Mouse (Mus musculus) ES-E14 (cell line): ENCODE data around the gene Mef2c. TPM values are rescaled to one million over a fixed set of nuclear protein-coding genes. Genes with fewer than 3 reads are reported as not detected.

Experiments
- DNase-seq: peaks from one replicate; pipeline ENCODE4 v3.0.0-alpha.2; 2013; ENCODE audit warnings: low read depth, low spot score
- H3K27ac ChIP-seq: 2 replicates; pipeline ENCODE4 v1.5.1; 2012; ENCODE audit warnings: low read depth, mild to moderate bottlenecking, low read length, moderate library complexity, mixed read lengths; ENCODE audit not compliant: poor library complexity, insufficient read depth, severe bottlenecking
- H3K36me3 ChIP-seq: 2 replicates; pipeline ENCODE4 v1.6.1; 2012; ENCODE audit warnings: mild to moderate bottlenecking, low read length, moderate library complexity, mixed read lengths; ENCODE audit not compliant: control insufficient read depth, poor library complexity, insufficient read depth, severe bottlenecking
- H3K4me1 ChIP-seq, 2 experiments: fragments of 150-350 bp in 1 of 2; sonication (generic) in 1 of 2; 2 replicates each; pipeline ENCODE4 v1.6.1; 2012; ENCODE audit warnings: low read length in 2 of 2, mild to moderate bottlenecking in 1 of 2, mixed read lengths in 1 of 2; ENCODE audit not compliant: control insufficient read depth in 2 of 2, insufficient read depth in 2 of 2, poor library complexity in 1 of 2
- H3K4me3 ChIP-seq, 2 experiments: fragments of 150-350 bp in 1 of 2; sonication (generic) in 1 of 2; 2 replicates each; pipeline ENCODE4 v1.5.1; 2012; ENCODE audit warnings: low read length in 2 of 2, low read depth in 1 of 2, mild to moderate bottlenecking in 1 of 2, mixed read lengths in 1 of 2; ENCODE audit not compliant: insufficient read depth in 1 of 2, poor library complexity in 1 of 2, severe bottlenecking in 1 of 2
- H3K9ac ChIP-seq: 2 replicates; pipeline ENCODE4 v1.6.1; 2012; ENCODE audit warnings: low read depth, mild to moderate bottlenecking, low read length, mixed read lengths; ENCODE audit not compliant: poor library complexity, insufficient read depth, severe bottlenecking
- H3K9me3 ChIP-seq: fragments of 150-350 bp; sonication (generic); 2 replicates; pipeline ENCODE4 v1.6.1; 2012; ENCODE audit warnings: low read depth, mild to moderate bottlenecking, low read length; ENCODE audit not compliant: control insufficient read depth, insufficient read depth
- CHD2 ChIP-seq: IDR thresholded peaks from 2 replicates; pipeline ENCODE4 v1.6.1; 2014; ENCODE audit warnings: mild to moderate bottlenecking, low read depth, low read length, inconsistent platforms
- HCFC1 ChIP-seq: IDR thresholded peaks from 2 replicates; pipeline ENCODE4 v1.6.1; 2012; ENCODE audit warnings: low read length, inconsistent platforms, borderline replicate concordance; ENCODE audit not compliant: insufficient read depth
- MAFK ChIP-seq: IDR thresholded peaks from 2 replicates; pipeline ENCODE4 v1.6.1; 2014; ENCODE audit warnings: mild to moderate bottlenecking, low read depth, low read length, inconsistent platforms; ENCODE audit not compliant: insufficient read depth
- ZC3H11A ChIP-seq: IDR thresholded peaks from 2 replicates; pipeline ENCODE4 v1.6.1; 2012; ENCODE audit warnings: low read depth, mild to moderate bottlenecking, inconsistent platforms, low read length, borderline replicate concordance
- ZNF384 ChIP-seq: IDR thresholded peaks from 2 replicates; pipeline ENCODE4 v1.6.1; 2012; ENCODE audit warnings: low read depth, low read length, inconsistent platforms
- in situ Hi-C, 2 experiments: fragments of 600-800 bp; cut with MboI; formaldehyde crosslinking; loops; one replicate each; pipeline ENCODE4 v1.15.1; 2025; ENCODE audit warnings: low sequenced_read_pairs in 2 of 2, inconsistent platforms in 1 of 2; ENCODE audit not compliant: unreplicated experiment in 2 of 2
- total RNA-seq: library from RNA; depleted of rRNA; stranded (reverse); fragments of 300-350 nt; gene quantifications from 2 replicates; pipeline ENCODE4 v1.2.3, GENCODE M21; 2012

The Mef2c gene
- total RNA-seq, 1 experiment = 0.76 TPM

- no peak overlapping the region for H3K4me3 ChIP-seq
- no peaks in the 10 kb centered on the region for H3K9me3 ChIP-seq
- in situ Hi-C loops = no loop called here
- no peaks in the 10 kb centered on the region for H3K36me3 ChIP-seq
- no peak for DNase-seq
- no peak overlapping the region for H3K9ac ChIP-seq
- H3K27ac ChIP-seq = no peak overlapping the region
- 0 out of 4 replicates have a peak, but pooled peaks cover 0 to 1% of the 10 kb centered on the region in 2 experiments for H3K4me1 ChIP-seq
- TF ChIP-seq MAFK (no peak), HCFC1 (no peak), ZC3H11A (no peak), CHD2 (no peak), ZNF384 (no peak)
Measured at GRCm38 (mm10) chr13:83525716-83526005, 21.8 kb downstream of the Mef2c start.

GRCm38 (mm10) chr13:83526066-83526465 is 22.2 kb downstream of the Mef2c start:
- H3K27ac ChIP-seq = no peak overlapping the region
- no peak overlapping the region for H3K9ac ChIP-seq
- no peak for DNase-seq
- in situ Hi-C loops = no loop called here
- H3K36me3 ChIP-seq = no peaks in the 10 kb centered on the region
- no peak overlapping the region for H3K4me3 ChIP-seq
- TF ChIP-seq ZNF384 = no peak
- H3K4me1 ChIP-seq = 0 out of 4 replicates have a peak, but pooled peaks cover 0 to 1% of the 10 kb centered on the region in 2 experiments
- no peaks in the 10 kb centered on the region for H3K9me3 ChIP-seq

- in situ Hi-C loops = no loop called here
- Histone ChIP-seq H3K9ac (no peak overlapping the region), H3K27ac (no peak overlapping the region), H3K36me3 (no peaks in the 10 kb centered on the region), H3K4me1 (0 out of 4 replicates have a peak, but pooled peaks cover 0 to 1% of the 10 kb centered on the region in 2 experiments), H3K4me3 (no peak overlapping the region), H3K9me3 (no peaks in the 10 kb centered on the region)
- DNase-seq = no peak
- TF ChIP-seq CHD2 (no peak), ZNF384 (no peak), MAFK (no peak), HCFC1 (no peak), ZC3H11A (no peak)
Measured at GRCm38 (mm10) chr13:83527921-83528320, 24.1 kb downstream of the Mef2c start.

- no peak overlapping the region for H3K4me3 ChIP-seq
- H3K36me3 ChIP-seq = no peaks in the 10 kb centered on the region
- no peak overlapping the region for H3K9ac ChIP-seq
- DNase-seq = no peak
- in situ Hi-C loops = no loop called here
- H3K9me3 ChIP-seq = no peaks in the 10 kb centered on the region
- no peaks in the 10 kb centered on the region for H3K4me1 ChIP-seq
- H3K27ac ChIP-seq = no peak overlapping the region
- TF ChIP-seq CHD2 (no peak), ZC3H11A (no peak), HCFC1 (no peak), ZNF384 (no peak), MAFK (no peak)
Measured at GRCm38 (mm10) chr13:83529729-83530314, 26.0 kb downstream of the Mef2c start.

GRCm38 (mm10) chr13:83530889-83531288 is 27.1 kb downstream of the Mef2c start:
- H3K9me3 ChIP-seq = no peaks in the 10 kb centered on the region
- TF ChIP-seq ZC3H11A (no peak), CHD2 (no peak), HCFC1 (no peak)
- no peak for DNase-seq
- H3K27ac ChIP-seq = no peak overlapping the region
- in situ Hi-C loops = no loop called here
- H3K4me1 ChIP-seq = no peaks in the 10 kb centered on the region
- no peaks in the 10 kb centered on the region for H3K36me3 ChIP-seq
- no peak overlapping the region for H3K9ac ChIP-seq
- no peak overlapping the region for H3K4me3 ChIP-seq
